Mouse (Mus musculus): ENCODE measurements around the gene Adam19. TPM values are rescaled to one million over a fixed set of nuclear protein-coding genes. Genes with fewer than 3 reads are reported as not detected.
A peak's percentile ranks its signal among the peaks of the same experiment; 100 is the strongest.
"Not testable (repeated sequence)": the region's sequence is repeated elsewhere in the genome, so short reads cannot be mapped to it uniquely, and the experiment has no call there.

Gene Adam19
- polyA plus RNA-seq, 1 experiment from 2014 or later: 26.8 TPM

GRCm38 (mm10) chr11:46157462-46157861 lies 101.7 kb downstream of the Adam19 start:
- no peak overlapping the region for H3K9ac ChIP-seq (replicated peaks; ENCODE audit: low read depth, low read length)
- H3K36me3 ChIP-seq (ENCODE audit: control insufficient read depth, insufficient read depth, low read length): no peaks in the 10 kb centered on the region
- no peak for ATAC-seq (ENCODE audit: insufficient number of reproducible peaks, insufficient read depth, low FRiP score, low read depth)
- H3K27ac ChIP-seq (ENCODE audit: low read length): no peak overlapping the region
- H3K4me2 ChIP-seq (replicated peaks; ENCODE audit: low read depth, low read length): no peak overlapping the region
- H3K9me3 ChIP-seq (ENCODE audit: control insufficient read depth, low read depth, low read length): no peaks in the 10 kb centered on the region
- no peaks in the 10 kb centered on the region for H3K27me3 ChIP-seq (ENCODE audit: control insufficient read depth, insufficient read depth, low read length)
- H3K4me1 ChIP-seq (ENCODE audit: control insufficient read depth, insufficient read depth, low read length): no peaks in the 10 kb centered on the region
- H3K4me3 ChIP-seq (ENCODE audit: low read depth, low read length): no peak overlapping the region

DNA sequence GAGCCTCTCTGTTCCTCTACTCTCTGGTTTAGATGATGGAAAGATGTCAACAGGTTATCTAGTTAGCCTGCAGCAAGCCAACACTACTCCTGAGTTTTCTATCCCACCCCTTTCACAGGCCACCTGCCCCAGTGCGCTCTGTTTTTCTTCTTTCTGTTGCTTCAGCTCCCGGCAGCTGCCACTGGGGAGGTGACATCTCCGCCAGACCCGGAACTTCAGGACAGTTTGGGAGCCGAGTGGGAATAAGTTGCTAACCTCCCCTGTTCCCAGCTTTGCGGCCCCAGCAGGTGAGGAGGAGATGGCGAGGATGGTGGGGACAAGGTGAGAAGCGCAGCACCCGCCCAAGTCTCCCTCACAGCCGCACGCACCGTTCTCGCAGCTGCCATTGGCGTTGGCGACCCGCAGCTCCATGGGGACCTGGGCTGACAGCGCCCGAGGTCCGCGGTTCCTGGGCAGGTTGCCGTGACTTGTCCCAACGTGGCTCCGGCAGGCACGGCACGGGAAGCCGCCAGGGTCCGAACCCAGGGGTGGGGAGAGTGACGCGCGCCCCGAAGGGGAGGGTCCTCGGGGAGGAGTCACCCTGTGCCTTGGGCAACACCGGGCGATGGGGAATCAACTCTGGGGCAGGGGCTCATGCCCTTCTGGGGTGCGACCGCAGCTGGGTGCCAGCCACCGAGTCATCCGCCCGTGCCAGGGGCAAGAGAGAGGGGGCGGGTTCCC lies 110.2 kb downstream of the Adam19 start, which contains the start of gene Nipal4:
TSS of gene Nipal4 (minus strand) at position 643 of the 720 bp plus-strand sequence.
- WGBS: 1% methylated on average over 40 of the region's 40 CpGs
- Histone ChIP-seq H3K4me2 (replicated peaks; ENCODE audit: low read depth, low read length) (peak within 1 kb of the TSS; percentile 88), H3K9me3 (ENCODE audit: control insufficient read depth, low read depth, low read length) (no peaks in the 10 kb centered on the region), H3K4me1 (ENCODE audit: control insufficient read depth, insufficient read depth, low read length) (no peaks in the 10 kb centered on the region), H3K27me3 (ENCODE audit: control insufficient read depth, insufficient read depth, low read length) (no peaks in the 10 kb centered on the region), H3K9ac (replicated peaks; ENCODE audit: low read depth, low read length) (peak within 1 kb of the TSS; percentile 55), H3K27ac (ENCODE audit: low read length) (no peak within 1 kb of the TSS), H3K36me3 (ENCODE audit: control insufficient read depth, insufficient read depth, low read length) (no peaks in the 10 kb centered on the region), H3K4me3 (ENCODE audit: low read depth, low read length) (peak within 1 kb of the TSS; percentile 60)
- ATAC-seq (ENCODE audit: insufficient number of reproducible peaks, insufficient read depth, low FRiP score, low read depth): peak; percentile 60

DNA sequence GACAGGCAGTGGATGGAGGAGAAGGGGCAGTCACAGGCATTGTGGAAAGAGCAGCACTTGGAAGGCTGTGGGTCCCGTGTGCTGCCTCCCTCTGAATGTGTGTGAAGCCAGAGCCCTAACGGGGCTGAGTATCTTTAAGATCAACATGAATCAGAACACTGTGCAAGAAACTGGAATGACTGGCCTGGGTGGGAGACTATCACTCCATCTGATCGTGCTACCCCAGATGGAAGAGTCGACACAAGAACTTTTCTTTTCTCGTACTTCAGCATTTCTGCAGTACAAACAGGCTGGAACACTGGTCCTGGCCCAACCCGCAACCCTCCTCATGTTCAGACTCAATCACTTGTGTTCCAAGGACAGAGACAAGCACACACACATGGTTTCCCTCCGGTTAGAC lies 112.7 kb downstream of the Adam19 start:
- no peaks in the 10 kb centered on the region for H3K27me3 ChIP-seq (ENCODE audit: control insufficient read depth, insufficient read depth, low read length)
- H3K4me1 ChIP-seq (ENCODE audit: control insufficient read depth, insufficient read depth, low read length): no peaks in the 10 kb centered on the region
- 82% methylated on average over 7 of the region's 7 CpGs for WGBS
- H3K27ac ChIP-seq (ENCODE audit: low read length): no peak overlapping the region
- no peak overlapping the region for H3K4me3 ChIP-seq (ENCODE audit: low read depth, low read length)
- H3K36me3 ChIP-seq (ENCODE audit: control insufficient read depth, insufficient read depth, low read length): no peaks in the 10 kb centered on the region
- H3K9me3 ChIP-seq (ENCODE audit: control insufficient read depth, low read depth, low read length): no peaks in the 10 kb centered on the region
- no peak overlapping the region for H3K9ac ChIP-seq (replicated peaks; ENCODE audit: low read depth, low read length)
- H3K4me2 ChIP-seq (replicated peaks; ENCODE audit: low read depth, low read length): no peak overlapping the region
- no peak for ATAC-seq (ENCODE audit: insufficient number of reproducible peaks, insufficient read depth, low FRiP score, low read depth)

- 70% methylated on average over 3 of the region's 3 CpGs for WGBS
- Histone ChIP-seq H3K9me3 (ENCODE audit: control insufficient read depth, low read depth, low read length) (no peaks in the 10 kb centered on the region), H3K4me2 (replicated peaks; ENCODE audit: low read depth, low read length) (no peak overlapping the region), H3K27ac (ENCODE audit: low read length) (no peak overlapping the region), H3K36me3 (ENCODE audit: control insufficient read depth, insufficient read depth, low read length) (no peaks in the 10 kb centered on the region), H3K9ac (replicated peaks; ENCODE audit: low read depth, low read length) (no peak overlapping the region), H3K27me3 (ENCODE audit: control insufficient read depth, insufficient read depth, low read length) (no peaks in the 10 kb centered on the region), H3K4me1 (ENCODE audit: control insufficient read depth, insufficient read depth, low read length) (no peaks in the 10 kb centered on the region), H3K4me3 (ENCODE audit: low read depth, low read length) (no peak overlapping the region)
- no peak for ATAC-seq (ENCODE audit: insufficient number of reproducible peaks, insufficient read depth, low FRiP score, low read depth)
Measured at GRCm38 (mm10) chr11:46169908-46170307, 114.1 kb downstream of the Adam19 start.

- WGBS: 89% methylated on average over 9 of the region's 9 CpGs
- H3K9me3 ChIP-seq (ENCODE audit: control insufficient read depth, low read depth, low read length): no peaks in the 10 kb centered on the region
- H3K27me3 ChIP-seq (ENCODE audit: control insufficient read depth, insufficient read depth, low read length): no peaks in the 10 kb centered on the region
- H3K27ac ChIP-seq (ENCODE audit: low read length): no peak overlapping the region
- no peaks in the 10 kb centered on the region for H3K4me1 ChIP-seq (ENCODE audit: control insufficient read depth, insufficient read depth, low read length)
- ATAC-seq (ENCODE audit: insufficient number of reproducible peaks, insufficient read depth, low FRiP score, low read depth): no peak
- H3K9ac ChIP-seq (replicated peaks; ENCODE audit: low read depth, low read length): no peak overlapping the region
- no peak overlapping the region for H3K4me2 ChIP-seq (replicated peaks; ENCODE audit: low read depth, low read length)
- H3K36me3 ChIP-seq (ENCODE audit: control insufficient read depth, insufficient read depth, low read length): no peaks in the 10 kb centered on the region
- H3K4me3 ChIP-seq (ENCODE audit: low read depth, low read length): no peak overlapping the region
Measured at GRCm38 (mm10) chr11:46172128-46172527, 116.3 kb downstream of the Adam19 start.

DNA sequence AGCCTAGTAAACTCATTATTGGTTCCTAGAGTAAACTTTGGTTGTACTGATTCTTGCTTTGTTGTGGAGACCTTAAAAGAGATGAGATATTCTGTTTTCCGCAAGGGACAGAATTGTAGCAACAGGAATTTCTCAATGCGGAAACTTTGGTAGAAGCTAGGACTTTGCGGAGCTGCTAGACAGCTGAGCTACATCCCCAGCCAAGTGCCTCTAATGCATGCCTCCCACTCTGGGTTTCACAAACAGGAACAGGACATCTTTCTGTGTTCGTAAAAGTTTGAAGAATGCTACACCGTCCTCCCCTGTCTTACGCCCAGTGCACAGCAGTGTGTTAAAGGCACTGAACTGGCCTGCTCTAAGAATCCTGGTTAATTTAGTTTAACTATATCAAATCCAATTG lies 120.4 kb downstream of the Adam19 start:
- Histone ChIP-seq H3K27ac (ENCODE audit: low read length) (no peak overlapping the region), H3K9ac (replicated peaks; ENCODE audit: low read depth, low read length) (no peak overlapping the region), H3K9me3 (ENCODE audit: control insufficient read depth, low read depth, low read length) (no peaks in the 10 kb centered on the region), H3K27me3 (ENCODE audit: control insufficient read depth, insufficient read depth, low read length) (no peaks in the 10 kb centered on the region), H3K4me2 (replicated peaks; ENCODE audit: low read depth, low read length) (no peak overlapping the region), H3K4me3 (ENCODE audit: low read depth, low read length) (no peak overlapping the region), H3K36me3 (ENCODE audit: control insufficient read depth, insufficient read depth, low read length) (no peaks in the 10 kb centered on the region), H3K4me1 (ENCODE audit: control insufficient read depth, insufficient read depth, low read length) (no peaks in the 10 kb centered on the region)
- no peak for ATAC-seq (ENCODE audit: insufficient number of reproducible peaks, insufficient read depth, low FRiP score, low read depth)
- 90% methylated on average over 6 of the region's 6 CpGs for WGBS

- ATAC-seq (ENCODE audit: insufficient number of reproducible peaks, insufficient read depth, low FRiP score, low read depth): 0 out of 2 replicates have a peak, but pooled peaks have one; percentile 46
Measured at GRCm38 (mm10) chr11:46177246-46178043, 121.7 kb downstream of the Adam19 start.

GRCm38 (mm10) chr11:46182031-46182430 lies 126.2 kb downstream of the Adam19 start:
- not testable (repeated sequence) for H3K4me1 ChIP-seq (ENCODE audit: control insufficient read depth, insufficient read depth, low read length); H3K36me3 ChIP-seq (ENCODE audit: control insufficient read depth, insufficient read depth, low read length); H3K4me2 ChIP-seq (replicated peaks; ENCODE audit: low read depth, low read length); ATAC-seq (ENCODE audit: insufficient number of reproducible peaks, insufficient read depth, low FRiP score, low read depth); H3K9ac ChIP-seq (replicated peaks; ENCODE audit: low read depth, low read length); H3K27ac ChIP-seq (ENCODE audit: low read length); H3K9me3 ChIP-seq (ENCODE audit: control insufficient read depth, low read depth, low read length); H3K27me3 ChIP-seq (ENCODE audit: control insufficient read depth, insufficient read depth, low read length); H3K4me3 ChIP-seq (ENCODE audit: low read depth, low read length)
- 100% methylated on average over 1 of the region's 1 CpGs for WGBS

More at GRCm38 (mm10) chr11:46177246-46178043, 121.7 kb downstream of the Adam19 start:
- H3K27me3 ChIP-seq (ENCODE audit: control insufficient read depth, insufficient read depth, low read length): no peaks in the 10 kb centered on the region
- H3K27ac ChIP-seq (ENCODE audit: low read length): no peak overlapping the region
- 72% methylated on average over 10 of the region's 10 CpGs for WGBS
- no peak overlapping the region for H3K9ac ChIP-seq (replicated peaks; ENCODE audit: low read depth, low read length)
- no peak overlapping the region for H3K4me2 ChIP-seq (replicated peaks; ENCODE audit: low read depth, low read length)
- H3K4me1 ChIP-seq (ENCODE audit: control insufficient read depth, insufficient read depth, low read length): no peaks in the 10 kb centered on the region
- H3K9me3 ChIP-seq (ENCODE audit: control insufficient read depth, low read depth, low read length): no peaks in the 10 kb centered on the region
- H3K36me3 ChIP-seq (ENCODE audit: control insufficient read depth, insufficient read depth, low read length): no peaks in the 10 kb centered on the region
- H3K4me3 ChIP-seq (ENCODE audit: low read depth, low read length): no peak overlapping the region
